Mouse (Mus musculus) forebrain, embryonic 14.5 days (tissue): Measurements from ENCODE around the gene Galnt11. TPM values are rescaled to one million over a fixed set of nuclear protein-coding genes. Genes with fewer than 3 reads are reported as not detected.

Experiments used
- ATAC-seq: fragments of 200-750 bp; cut with Nextera tagmentation; 2 replicates; pipeline ENCODE4 v1.8.0; 2017; ENCODE audit warnings: mild to moderate bottlenecking, moderate library complexity
- DNase-seq: peaks from one replicate; pipeline ENCODE4 v3.0.0-alpha.2; 2015; ENCODE audit warnings: low spot score
- H3K27ac ChIP-seq: fragments of 300-500 bp; sonication (generic); 2 replicates; pipeline ENCODE4 v1.5.1; 2014; ENCODE audit warnings: low read depth, mild to moderate bottlenecking, control low read depth, low read length, moderate library complexity
- H3K27me3 ChIP-seq: fragments of 300-500 bp; sonication (generic); replicated peaks from 2 replicates; pipeline ENCODE4 v1.6.1; 2014; ENCODE audit warnings: low read length, control low read depth, mixed read lengths; ENCODE audit not compliant: control insufficient read depth, insufficient read depth
- H3K36me3 ChIP-seq: fragments of 300-500 bp; sonication (generic); 2 replicates; pipeline ENCODE4 v1.6.1; 2014; ENCODE audit warnings: low read length, control low read depth; ENCODE audit not compliant: control insufficient read depth, insufficient read depth
- H3K4me1 ChIP-seq: fragments of 300-500 bp; sonication (generic); 2 replicates; pipeline ENCODE4 v1.6.1; 2014; ENCODE audit warnings: antibody characterized with exemption, low read length, control low read depth; ENCODE audit not compliant: control insufficient read depth, insufficient read depth
- H3K4me2 ChIP-seq: fragments of 300-500 bp; sonication (generic); 2 replicates; pipeline ENCODE4 v1.6.1; 2014; ENCODE audit warnings: mild to moderate bottlenecking, control low read depth, low read length
- H3K4me3 ChIP-seq: fragments of 300-500 bp; sonication (generic); 2 replicates; pipeline ENCODE4 v1.5.1; 2014; ENCODE audit warnings: low read depth, low read length, control low read depth
- H3K9ac ChIP-seq: fragments of 300-500 bp; sonication (generic); 2 replicates; pipeline ENCODE4 v1.6.1; 2014; ENCODE audit warnings: mild to moderate bottlenecking, low read length, control low read depth, moderate library complexity
- H3K9me3 ChIP-seq: fragments of 300-500 bp; sonication (generic); replicated peaks from 2 replicates; pipeline ENCODE4 v1.6.1; 2016; ENCODE audit warnings: low read length, control low read depth, mixed read lengths; ENCODE audit not compliant: control insufficient read depth
- WGBS: fragments of 180-500 bp; shearing (Covaris S2); extraction: QIAGEN DNeasy Blood & Tissue Kit; methylation state at CpG from one replicate; pipeline ENCODE4 v1.1.7; 2014; 5-methylcytosine and 5-hydroxymethylcytosine counted together
- polyA plus RNA-seq: library from polyadenylated mRNA; unstranded; fragments of >200 nt; fragmentation: Nextera tagmentation; extraction: Ambion mirVana; gene quantifications from 2 replicates; pipeline ENCODE4 v1.2.1, GENCODE M21; 2014

Gene Galnt11
- polyA plus RNA-seq, 1 experiment from 2014 or later: 46.6 TPM

GRCm38 (mm10) chr5:25275629-25276028, 53.9 kb downstream of the Galnt11 start:
- Histone ChIP-seq H3K4me3 (no peak overlapping the region), H3K9ac (no peak overlapping the region), H3K4me1 (no peaks in the 10 kb centered on the region), H3K9me3 (no peaks in the 10 kb centered on the region), H3K36me3 (peaks cover 81% of the 10 kb centered on the region), H3K27ac (no peak overlapping the region), H3K27me3 (no peaks in the 10 kb centered on the region), H3K4me2 (no peak overlapping the region)
- ATAC-seq (no peak), DNase-seq (no peak)
- 91% methylated on average over 10 of the region's 10 CpGs for WGBS

GRCm38 (mm10) chr5:25276365-25276764, 54.7 kb downstream of the Galnt11 start:
- peaks cover 85% of the 10 kb centered on the region for H3K36me3 ChIP-seq
- H3K27ac ChIP-seq: no peak overlapping the region
- H3K4me3 ChIP-seq: no peak overlapping the region
- no peaks in the 10 kb centered on the region for H3K27me3 ChIP-seq
- WGBS: 78% methylated on average over 6 of the region's 6 CpGs
- no peak overlapping the region for H3K9ac ChIP-seq
- DNase-seq (no peak), ATAC-seq (no peak)
- no peaks in the 10 kb centered on the region for H3K9me3 ChIP-seq
- no peak overlapping the region for H3K4me2 ChIP-seq
- no peaks in the 10 kb centered on the region for H3K4me1 ChIP-seq

GRCm38 (mm10) chr5:25283988-25284387, 62.3 kb downstream of the Galnt11 start:
- Histone ChIP-seq H3K27ac (no peak overlapping the region), H3K27me3 (no peaks in the 10 kb centered on the region), H3K9ac (no peak overlapping the region), H3K4me1 (no peaks in the 10 kb centered on the region), H3K36me3 (peaks cover 91% of the 10 kb centered on the region), H3K9me3 (no peaks in the 10 kb centered on the region), H3K4me2 (no peak overlapping the region), H3K4me3 (no peak overlapping the region)
- DNase-seq: no peak
- ATAC-seq: no peak
- WGBS: 96% methylated on average over 13 of the region's 13 CpGs

DNA sequence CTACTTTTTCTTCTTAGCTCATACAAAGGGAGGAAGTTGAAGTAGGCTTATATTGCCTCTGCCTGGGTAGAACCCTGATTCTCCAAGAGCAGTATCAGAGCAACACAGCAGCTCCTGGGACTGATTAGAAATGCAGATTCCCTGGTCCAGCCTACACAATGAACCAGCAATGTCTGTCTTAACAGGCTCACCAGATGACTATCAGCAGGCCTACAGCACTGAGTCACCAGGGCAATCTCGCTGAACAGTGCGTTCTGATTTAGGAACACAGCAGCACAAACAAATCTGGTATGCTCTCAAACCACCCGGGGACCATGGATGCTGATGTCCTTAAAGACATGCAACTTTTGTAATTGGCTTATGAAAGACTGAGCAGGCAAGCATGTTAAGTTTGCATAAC, 75.1 kb downstream of the Galnt11 start:
- Histone ChIP-seq H3K9me3 (no peaks in the 10 kb centered on the region), H3K36me3 (peaks cover 56% of the 10 kb centered on the region), H3K9ac (no peak overlapping the region), H3K4me2 (no peak overlapping the region), H3K4me1 (no peaks in the 10 kb centered on the region), H3K27ac (no peak overlapping the region), H3K27me3 (no peaks in the 10 kb centered on the region), H3K4me3 (no peak overlapping the region)
- WGBS: 70% methylated on average over 3 of the region's 3 CpGs
- ATAC-seq: no peak
- peak; percentile 19 for DNase-seq

DNA sequence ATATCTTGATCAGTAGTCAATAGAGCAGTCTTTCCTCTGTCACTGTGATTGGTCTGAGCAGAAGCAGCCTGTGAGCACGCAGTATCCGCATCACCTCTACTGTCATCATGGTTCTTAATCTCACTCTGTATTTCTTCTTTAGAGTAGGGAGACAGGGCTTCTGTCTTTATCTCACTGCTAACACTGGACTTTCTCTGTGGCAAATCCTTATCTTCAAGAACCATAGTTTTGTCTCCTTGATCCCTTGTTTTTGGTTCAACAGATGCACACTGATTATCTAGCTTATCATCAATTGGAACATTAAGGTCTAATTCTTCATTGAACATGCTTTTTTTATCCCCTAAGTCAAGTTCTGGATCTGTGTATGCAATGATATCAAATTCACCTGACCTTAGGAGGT, 88.5 kb downstream of the Galnt11 start:
- ATAC-seq (no peak), DNase-seq (no peak)
- Histone ChIP-seq H3K9me3 (no peaks in the 10 kb centered on the region), H3K9ac (no peak overlapping the region), H3K4me1 (no peaks in the 10 kb centered on the region), H3K4me2 (no peak overlapping the region), H3K27me3 (no peaks in the 10 kb centered on the region), H3K36me3 (peaks cover 49% of the 10 kb centered on the region), H3K4me3 (no peak overlapping the region), H3K27ac (no peak overlapping the region)
- WGBS: 98% methylated on average over 2 of the region's 2 CpGs

DNA sequence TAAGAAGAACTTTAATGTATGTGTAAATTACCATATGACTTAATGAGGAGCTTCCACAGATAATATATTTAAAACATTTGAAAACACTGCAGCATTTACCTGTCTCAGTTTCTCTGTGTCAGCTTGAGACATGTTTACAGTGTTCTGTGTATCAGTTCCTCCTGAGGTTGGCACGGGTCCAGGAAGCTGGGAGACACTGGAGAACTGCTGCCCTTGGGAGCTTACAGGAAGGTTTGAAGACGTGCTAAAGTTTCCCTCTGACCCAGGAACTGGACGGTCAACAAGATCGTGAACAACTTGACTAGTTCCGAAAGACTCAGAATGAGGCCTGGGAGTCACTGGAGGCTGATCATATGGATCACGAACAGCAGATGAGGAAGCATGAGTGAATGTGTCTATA, 92.2 kb downstream of the Galnt11 start:
- ATAC-seq: no peak
- no peaks in the 10 kb centered on the region for H3K4me1 ChIP-seq
- peaks cover 58% of the 10 kb centered on the region for H3K36me3 ChIP-seq
- no peak overlapping the region for H3K4me2 ChIP-seq
- no peaks in the 10 kb centered on the region for H3K27me3 ChIP-seq
- no peak overlapping the region for H3K9ac ChIP-seq
- DNase-seq: peak; percentile 13
- no peak overlapping the region for H3K4me3 ChIP-seq
- no peaks in the 10 kb centered on the region for H3K9me3 ChIP-seq
- H3K27ac ChIP-seq: no peak overlapping the region
- WGBS: 93% methylated on average over 6 of the region's 6 CpGs

Other genes starting within 250 kb of the Galnt11 start
- 80.6 and 93.2 TPM in 2 replicates for gene Prkag2, start 121.3 kb upstream of the Galnt11 start, polyA plus RNA-seq
- not detected in 2 replicates for gene Galntl5, start 40.4 kb upstream of the Galnt11 start, polyA plus RNA-seq
- not detected in 2 replicates for gene E130116L18Rik, start 1.2 kb downstream of the Galnt11 start, polyA plus RNA-seq